Mouse (Mus musculus) layer of hippocampus, adult 11-12 months (tissue): Measurements from ENCODE around the gene Zfp64.
"Not testable (repeated sequence)": the region's sequence is repeated elsewhere in the genome, so short reads cannot be mapped to it uniquely, and the experiment has no call there.

Experiments
- DNase-seq: peaks from one replicate; pipeline ENCODE4 v3.0.0; 2022; ENCODE audit warnings: low spot score

The Zfp64 gene

DNA sequence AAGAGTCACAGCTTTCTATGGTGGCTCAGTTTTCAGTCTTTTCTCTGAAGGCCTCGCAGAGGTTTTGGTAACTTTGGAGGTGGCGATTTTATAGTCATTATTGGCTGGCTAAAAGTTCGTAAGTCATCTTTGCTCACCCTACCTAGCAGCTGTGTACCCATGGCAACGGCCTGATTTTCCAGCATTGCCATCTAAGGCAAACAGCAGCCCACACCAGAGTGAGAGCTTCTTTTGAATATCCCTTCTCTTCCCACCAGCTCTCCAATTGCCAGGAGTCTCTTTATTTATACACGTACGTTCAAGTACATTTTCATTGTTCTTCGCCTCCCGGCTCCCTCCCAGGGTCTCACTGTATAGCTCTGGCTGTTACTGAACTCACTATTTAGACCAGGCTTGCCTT, 59.9 kb downstream of the Zfp64 start:
- no peak for DNase-seq

DNA sequence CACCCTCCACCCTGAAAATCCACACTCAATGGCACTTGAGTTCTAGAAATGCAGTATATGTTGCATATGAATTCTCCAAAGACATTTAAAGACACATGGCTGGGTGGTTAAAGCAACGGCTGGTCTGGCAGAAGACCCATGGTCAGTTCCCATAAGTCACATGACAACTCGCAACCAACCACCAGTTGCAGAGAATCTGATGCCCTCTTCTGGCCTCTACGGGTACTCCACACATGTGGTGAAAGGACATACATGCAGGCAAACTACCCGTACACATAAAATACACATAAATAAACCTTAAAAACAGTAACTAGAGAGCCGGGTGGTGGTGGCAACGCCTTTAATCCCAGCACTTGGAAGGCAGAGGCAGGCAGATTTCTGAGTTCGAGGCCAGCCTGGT, 60.6 kb downstream of the Zfp64 start:
- no peak for DNase-seq

DNA sequence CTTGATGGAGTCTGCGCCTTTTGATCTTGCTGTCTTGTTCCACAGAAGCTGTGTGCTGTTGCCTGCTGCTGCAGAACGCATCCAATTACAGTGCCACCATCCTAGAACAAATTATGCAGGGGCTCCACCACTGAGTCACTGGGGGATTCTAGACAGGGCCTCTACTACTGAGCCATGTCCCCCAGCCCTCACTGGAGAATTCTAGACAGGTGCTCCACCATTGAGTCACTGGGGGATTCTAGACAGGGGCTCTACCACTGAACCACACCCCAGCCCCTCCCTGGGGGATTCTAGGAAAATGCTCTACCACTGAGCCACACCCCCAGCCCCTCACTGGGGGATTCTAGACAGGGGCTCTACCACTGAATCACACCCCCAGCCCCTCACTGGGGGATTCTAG, 63.3 kb downstream of the Zfp64 start:
- no peak for DNase-seq

DNA sequence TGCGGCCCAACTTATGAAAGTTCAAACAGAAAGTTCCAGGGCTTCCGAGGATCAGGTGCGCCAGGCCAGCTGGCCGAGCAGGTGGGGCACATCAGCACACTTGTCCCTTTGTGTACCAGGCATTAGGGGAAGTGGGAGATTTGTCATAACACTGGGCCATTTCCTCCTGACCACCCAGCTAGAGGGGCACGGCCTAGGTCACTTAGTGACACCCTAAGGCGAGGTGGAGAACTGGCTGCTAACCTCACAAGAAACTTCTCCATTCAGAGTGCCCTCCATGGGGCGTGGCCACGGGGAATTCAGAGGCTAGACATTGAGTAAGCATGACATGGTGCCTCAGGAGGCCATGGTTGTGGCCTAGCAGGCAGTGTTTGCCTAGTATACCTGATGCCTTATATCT, 70.7 kb downstream of the Zfp64 start:
- no peak for DNase-seq

DNA sequence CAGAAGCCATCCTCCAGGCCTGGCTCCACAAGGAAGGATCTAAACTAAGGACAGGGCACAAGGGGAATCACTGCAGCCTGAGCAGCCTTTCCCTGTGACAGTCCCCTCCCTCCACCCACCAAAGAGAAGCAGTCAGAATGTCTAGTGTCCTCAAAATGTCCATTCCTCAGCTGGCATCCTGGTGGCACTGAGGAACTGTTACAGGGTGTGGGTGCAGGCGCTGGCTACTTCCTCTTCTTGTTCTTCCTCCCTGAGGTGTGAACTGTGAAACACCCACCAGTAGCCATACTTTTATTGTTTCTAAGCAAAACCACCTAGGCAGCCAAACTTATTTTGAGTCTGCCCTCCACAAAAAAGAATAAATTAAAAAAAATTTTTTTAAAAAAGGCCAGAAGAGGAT, 72.4 kb downstream of the Zfp64 start:
- no peak for DNase-seq

DNA sequence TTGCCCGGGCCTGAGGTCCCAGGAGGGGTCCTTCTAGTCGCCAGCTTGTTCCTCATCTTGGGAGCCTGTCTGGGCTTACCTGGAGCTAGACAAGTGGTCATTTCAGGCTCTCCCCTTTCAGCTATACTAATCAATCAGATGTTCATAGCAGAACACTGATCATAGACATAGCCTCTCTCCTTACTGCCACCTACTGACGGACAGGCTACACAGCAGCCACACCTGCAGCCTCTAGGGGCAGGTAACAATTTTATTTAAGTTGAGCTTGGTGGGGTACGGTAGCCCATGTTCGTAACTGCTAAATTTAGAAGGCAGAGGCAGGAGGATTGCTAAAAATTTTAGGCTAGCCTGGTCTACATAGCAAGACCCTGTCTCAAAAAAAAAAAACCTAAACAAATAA, 73.5 kb downstream of the Zfp64 start:
- DNase-seq = no peak

DNA sequence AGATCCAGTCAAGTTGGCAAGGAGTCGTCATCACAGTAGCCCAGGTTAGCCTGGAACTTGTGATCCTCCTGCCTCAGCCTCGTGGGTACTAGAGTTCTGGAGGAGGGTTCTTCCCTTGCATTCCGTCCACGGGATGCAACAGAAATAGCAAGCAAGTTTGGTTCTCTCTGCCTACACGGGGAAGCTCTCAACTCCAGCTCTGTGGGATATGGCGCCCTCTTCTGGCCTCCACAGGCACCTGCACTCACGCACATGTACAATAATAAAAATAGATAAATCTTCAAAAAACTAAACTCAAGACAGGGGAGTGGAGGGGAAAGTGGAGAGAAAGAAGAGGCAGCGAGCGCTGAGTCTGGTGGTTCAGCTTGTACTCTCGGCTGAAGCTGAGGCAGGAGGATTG, 75.8 kb downstream of the Zfp64 start:
- no peak for DNase-seq

DNA sequence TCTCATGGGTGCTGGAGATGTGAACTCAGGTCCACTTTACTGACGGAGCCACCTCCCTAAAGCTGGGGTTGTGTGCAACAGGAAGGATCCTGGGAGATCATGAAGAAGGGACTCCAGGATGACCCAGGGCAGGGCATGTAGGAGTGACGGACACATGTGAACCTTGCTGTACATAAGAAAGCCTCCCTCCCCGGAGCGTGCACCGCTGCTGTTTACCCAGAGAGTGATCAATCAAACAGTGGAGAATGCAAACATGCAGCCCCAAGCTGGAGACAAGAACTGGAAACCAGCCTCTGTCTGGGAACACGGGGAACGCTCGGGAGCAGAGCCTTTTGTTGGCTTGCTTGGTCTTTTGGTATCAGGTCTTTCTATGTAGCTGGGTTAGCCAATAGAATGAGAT, 76.7 kb downstream of the Zfp64 start:
- no peak for DNase-seq

DNA sequence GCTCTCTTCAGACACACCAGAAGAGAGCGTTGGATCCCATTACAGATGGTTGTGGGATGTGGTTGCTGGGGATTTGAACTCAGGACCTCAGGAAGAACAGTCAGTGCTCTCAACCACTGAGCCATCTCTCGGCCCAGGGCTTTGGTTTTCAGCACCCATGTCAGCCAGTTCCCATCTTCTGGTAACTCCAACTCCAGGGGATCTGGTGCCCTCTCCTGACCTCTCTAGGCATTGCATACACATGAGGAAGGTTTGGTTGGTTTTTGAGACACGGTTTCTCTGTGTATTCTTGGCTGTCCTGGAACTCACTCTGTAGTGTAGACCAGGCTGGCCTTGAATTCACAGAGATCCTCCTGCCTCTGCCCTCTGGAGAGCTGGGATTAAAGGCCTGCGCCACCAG, 77.2 kb downstream of the Zfp64 start:
- no peak for DNase-seq

DNA sequence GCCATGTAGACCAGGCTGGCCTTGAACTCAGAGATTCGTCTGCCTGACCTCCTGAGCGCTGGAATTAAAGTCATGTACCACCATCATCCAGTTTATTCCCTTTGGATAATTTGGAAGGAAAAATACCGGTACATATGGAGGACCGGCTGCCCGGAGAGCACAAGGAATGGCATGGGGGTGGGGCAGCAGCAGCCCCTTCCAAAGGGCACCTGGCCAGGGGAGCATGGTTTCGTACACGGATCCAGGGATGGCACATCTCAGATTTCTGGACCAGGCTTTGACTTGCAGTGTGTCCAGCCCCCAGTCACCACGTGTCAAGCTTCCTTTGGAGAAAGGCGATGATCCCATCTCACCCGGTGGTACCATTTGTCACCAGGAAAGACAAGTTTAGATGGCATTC, 78.8 kb downstream of the Zfp64 start:
- no peak for DNase-seq

DNA sequence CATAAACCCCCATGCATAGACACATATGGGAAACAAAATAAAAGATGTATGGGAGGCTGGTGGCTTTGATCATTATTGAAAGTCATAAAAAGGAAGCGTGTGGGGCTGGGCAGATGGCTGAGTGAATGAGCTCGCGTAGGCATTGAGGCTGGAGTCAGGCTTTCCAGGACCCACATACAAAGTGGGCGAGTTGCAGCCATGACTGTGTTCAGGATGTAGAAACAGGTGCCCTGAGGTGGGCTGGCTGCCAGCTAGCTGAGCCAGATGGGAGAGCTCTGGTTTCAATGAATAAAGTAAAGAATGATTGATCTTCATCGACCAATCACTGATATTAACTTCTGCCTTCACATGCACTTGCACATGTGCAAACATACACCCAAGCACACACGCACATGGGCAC, 80.9 kb downstream of the Zfp64 start:
- peak; percentile 25 for DNase-seq

DNA sequence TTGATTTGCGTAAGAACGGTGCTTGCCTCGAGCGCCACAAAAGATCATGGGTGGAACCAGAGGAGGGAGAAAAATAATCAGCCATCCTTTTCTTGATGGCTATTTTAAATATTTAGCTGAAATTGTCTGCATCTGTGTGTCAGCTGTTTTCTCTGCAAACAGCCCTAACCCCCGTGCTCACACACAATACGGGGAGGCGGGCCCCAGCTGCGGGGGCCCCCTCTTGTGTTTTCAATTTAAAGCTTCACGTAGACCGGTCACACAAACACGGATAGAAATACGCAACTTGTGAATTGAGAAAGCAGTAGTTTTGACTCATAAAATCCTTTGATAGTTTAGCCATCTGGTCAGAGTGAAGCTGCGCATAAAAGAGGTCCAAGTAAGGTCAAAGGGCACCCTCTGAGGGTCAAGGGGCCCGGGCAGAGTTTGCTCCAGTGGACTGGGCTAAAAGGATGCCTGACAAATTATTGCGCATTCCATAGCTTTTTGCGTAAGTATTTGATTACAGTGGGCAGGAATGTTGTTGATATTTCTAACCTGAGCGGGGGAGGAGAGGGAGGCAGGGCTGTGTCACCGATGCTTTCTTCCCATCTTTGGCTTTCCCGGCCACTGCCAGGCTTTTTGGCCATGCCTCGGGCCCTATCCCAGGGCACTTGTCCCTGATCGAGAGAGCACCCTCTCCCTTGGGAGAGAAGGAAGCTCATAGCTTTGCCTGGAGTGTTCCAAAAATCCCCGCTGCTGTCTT, 83.4 kb downstream of the Zfp64 start:
- no peak for DNase-seq

DNA sequence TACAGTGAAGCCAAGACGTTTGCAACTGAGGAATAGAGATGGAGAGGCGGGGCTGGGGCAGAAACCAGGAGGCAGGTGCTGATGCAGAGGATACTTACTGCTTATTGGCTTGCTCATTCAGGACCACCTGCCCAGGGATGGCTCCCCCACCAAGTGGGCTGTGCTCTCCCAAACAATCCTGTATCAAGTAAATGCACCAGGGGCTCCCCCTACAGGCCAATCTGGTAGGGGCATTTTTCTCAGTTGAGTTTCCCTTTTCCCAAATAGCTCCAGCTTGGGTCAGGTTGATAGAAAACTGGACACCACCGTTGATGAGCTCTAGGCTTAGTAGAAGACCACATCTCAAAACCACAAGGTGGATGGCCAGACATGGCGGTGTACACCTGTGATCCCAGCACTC, 84.9 kb downstream of the Zfp64 start:
- DNase-seq = peak; percentile 46

DNA sequence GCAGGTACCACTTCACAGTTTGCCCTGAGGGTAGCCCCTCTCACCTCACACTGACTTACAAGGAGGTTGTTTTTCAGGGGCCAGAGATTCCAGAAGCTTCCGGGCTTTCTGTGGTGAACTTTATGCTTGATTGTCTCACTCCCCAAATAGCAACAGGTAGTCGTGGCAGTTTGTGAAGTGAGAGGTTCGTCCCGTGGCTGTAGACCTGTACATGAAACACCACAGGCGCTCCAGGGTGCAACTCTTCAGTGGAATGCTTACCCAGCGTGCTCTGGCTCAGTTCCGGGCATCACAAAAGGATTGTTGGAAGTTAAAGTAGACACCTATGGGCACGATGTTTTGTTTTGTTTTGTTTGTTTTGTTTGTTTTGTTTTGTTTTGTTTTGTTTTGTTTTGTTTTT, 88.4 kb downstream of the Zfp64 start:
- DNase-seq = no peak

DNA sequence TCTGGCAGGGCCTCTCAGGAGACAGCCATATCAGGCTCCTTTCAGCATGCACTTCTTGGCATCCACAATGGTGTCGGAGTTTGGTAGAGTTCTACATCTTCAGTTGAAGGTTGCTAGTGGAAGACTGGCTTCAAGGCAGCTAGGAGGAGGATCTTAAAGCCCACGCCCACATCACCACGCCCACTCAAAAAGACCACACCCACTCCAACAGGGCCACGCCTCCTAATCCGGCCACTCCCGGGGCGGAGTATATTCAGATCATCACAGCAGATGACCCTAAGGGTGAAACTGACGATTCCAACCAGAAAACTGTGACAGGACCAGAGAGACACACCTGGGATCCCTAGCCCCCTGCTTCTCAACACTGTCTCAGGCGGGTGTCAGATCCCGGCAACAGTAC, 89.0 kb downstream of the Zfp64 start:
- no peak for DNase-seq

DNA sequence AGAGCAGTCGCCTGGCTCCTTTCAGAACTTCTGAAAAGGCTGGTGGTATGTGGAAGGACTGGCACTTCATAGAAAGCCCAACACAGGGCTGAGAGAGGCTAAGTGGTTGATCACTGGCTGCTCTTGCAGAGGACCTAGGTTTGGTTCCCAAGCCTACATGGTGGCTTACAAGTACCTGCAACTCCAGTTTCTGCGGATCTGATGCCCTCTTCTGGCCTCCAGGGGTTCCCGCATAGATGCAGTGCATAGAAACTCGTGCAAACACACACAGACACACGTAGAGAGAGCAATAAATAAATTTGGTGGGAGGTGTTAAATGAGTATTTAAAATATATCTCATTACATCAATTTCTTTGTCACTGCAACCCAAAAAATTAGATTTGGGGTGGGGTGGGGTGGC, 90.5 kb downstream of the Zfp64 start:
- no peak for DNase-seq

DNA sequence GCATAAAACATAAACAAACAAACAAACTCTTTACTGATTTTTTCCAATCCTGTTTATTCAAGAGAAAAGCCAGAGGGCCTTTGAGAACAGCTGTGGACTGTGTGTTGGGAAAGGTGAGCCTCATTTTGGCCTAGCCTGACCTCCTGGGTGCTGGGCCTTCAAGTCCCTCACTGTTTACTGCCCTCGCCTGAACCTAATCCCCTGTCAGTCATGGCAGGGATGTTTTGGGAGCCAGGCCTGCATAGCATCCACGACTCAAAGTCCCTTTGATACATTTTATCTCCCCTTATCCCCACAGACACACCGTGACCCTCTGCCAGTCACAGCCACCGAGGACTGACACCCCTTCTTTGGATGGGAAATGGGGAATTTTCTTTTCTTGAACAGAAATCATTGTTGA, 92.7 kb downstream of the Zfp64 start:
- no peak for DNase-seq

DNA sequence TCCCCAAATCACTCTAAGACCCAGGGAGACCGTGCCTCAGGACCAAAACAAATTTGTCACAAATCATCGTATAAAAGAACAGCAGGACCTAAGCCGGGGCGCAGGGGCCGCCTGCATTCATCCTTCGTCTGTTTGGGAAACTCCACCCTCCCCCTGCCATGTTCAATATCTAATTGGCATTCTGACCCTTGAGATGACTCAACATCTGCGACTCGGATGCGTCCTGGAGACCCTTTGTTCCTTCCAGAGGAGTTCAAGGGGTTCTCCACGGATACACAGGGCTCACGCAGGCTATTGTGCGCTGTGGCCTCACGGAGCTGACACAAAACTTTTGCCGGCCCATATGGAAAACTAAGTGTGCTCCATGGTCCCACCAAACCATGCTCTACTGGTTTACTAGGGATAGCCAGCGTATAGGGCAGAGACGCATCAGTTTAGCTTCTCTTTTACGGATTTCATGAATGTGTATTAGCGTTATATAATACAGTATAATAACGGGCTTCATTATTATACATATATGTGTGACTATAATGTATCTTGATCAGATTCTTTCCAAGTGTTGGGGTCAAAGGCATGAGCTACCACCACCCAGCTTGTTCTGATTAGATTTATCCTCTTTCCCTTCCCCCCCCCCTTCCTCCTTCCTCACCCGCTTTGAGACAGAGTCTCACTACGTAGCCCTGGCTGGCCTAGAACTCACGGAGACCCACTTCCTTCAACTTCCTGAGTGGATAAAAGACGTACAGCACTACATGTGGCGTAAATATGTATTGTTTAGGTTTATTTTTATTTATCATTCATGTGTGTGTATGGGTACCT, 94.3 kb downstream of the Zfp64 start:
- DNase-seq = no peak

DNA sequence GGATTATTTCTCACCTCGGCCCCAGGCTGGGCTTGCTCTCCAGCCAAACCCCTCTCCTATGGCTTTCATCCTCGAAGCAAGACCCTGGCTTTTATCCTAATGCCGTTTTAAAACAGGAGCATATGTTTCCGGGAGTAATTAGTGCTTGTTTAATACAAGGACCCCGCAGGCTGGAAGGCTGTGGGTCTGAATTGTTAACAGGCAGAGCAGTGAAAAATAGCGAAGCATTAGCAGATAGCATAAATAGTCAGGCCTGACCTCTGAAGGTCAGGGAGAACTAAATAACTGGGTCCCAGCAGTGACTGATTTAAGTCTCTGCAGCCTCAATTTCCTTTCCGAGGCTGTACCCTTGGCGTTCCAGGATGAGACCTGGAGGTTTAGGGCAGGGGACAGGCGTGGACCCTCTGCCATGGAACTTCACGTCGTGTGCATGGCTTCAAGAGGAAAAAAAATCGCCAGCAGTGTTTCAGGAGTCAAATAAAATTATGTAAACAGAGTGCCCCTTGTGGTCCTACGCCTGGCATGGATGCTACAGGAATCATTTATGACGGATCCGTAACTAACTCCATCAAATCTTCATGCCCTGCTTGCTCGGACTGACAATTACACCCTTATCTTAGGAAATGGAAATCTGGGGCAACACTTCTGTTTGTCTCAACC, 95.2 kb downstream of the Zfp64 start:
- DNase-seq = no peak

DNA sequence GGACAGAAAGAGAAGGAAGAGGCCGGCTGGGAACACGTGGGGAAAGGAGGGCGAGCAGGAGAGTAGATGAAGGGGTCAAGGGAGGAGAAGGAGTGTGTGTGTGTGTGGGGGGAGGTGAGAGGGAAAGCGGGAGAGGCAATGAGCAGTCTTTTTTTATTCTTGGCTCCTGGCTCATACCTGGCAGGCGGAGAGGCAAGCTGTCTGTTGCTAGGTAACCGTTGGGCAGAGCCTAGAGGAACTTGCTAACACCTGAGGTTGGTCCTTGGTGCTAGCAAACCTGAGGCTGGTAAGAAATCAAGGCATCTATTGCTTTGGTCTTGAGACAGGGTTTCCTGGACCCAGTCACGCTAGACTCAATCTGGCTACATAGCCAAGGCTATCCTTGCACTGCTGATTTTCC, 98.7 kb downstream of the Zfp64 start:
- no peak for DNase-seq

DNA sequence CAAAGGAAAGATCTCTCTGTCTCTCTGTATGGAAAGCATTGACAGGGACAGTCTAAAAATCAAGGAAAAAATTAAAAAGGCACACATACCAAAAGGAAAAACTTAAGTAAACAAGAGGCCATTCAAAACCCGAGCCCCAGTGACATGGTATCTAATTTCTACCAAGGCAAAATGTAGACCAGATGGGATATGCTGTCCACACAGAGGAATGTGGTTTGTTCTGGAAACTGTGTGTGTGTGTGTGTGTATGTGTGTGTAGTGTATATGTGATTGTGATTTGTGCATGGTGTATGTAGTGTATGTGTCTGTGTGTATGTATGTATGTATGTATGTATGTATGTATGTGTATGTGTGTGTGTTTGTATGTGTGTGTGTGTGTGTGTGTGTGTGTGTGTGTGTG, 100.6 kb downstream of the Zfp64 start:
- no peak for DNase-seq

DNA sequence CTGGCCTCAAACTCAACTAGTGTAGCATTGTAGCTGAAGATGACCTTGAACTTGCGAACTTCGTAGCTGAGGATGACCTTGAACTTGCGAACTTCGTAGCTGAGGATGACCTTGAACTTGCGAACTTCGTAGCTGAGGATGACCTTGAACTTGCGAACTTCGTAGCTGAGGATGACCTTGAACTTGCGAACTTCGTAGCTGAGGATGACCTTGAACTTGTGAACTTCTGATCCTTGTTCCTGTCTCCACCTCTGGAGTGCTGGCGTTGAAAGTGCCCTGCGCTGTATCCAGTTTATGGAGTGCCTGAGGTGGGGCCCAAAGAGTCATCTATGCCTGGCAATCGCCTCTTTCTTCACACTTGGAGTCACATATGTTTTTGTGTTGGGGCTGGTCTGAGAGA, 101.5 kb downstream of the Zfp64 start:
- DNase-seq = not testable (repeated sequence)

DNA sequence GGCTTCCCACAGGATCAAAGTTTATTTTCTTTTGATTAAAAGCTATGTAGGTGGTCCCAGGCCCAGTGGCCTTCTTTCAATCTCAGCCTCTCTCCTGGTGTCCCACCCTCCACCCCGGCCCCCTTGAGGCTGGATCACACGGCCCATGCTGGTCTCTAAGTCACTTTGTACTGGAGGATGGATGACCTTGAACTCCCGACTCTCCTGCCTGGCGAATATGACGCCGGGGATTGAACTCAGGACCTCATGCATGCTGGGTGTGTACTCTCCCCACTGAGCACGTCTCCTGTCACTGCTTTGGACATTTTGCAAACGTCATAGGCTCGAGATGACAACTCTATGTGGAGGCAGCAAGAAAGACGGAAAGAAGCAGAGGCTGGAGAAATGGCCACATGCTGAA, 103.8 kb downstream of the Zfp64 start:
- DNase-seq = no peak
